Mouse (Mus musculus): ENCODE results near the gene Hbb-bh1.
"Not testable (repeated sequence)": the region's sequence is repeated elsewhere in the genome, so short reads cannot be mapped to it uniquely, and the experiment has no call there.

The Hbb-bh1 gene

GRCm38 (mm10) chr7:103843034-103843433, at the start of gene Hbb-bh1:
TSS of gene Hbb-bh1 (minus strand) at chr7:103843164.
- DNase-seq (ENCODE audit: extremely low read depth, low read depth, low spot score): no peak

GRCm38 (mm10) chr7:103886152-103886551, 43.2 kb upstream of the Hbb-bh1 start, which contains the start of gene Olfr66:
TSS of gene Olfr66 (minus strand) at chr7:103886252.
- DNase-seq (ENCODE audit: extremely low read depth, low read depth, low spot score): no peak

- DNase-seq (ENCODE audit: extremely low read depth, low read depth, low spot score): no peak
Measured at GRCm38 (mm10) chr7:103877093-103877492, 34.1 kb upstream of the Hbb-bh1 start.

GRCm38 (mm10) chr7:103874451-103874850, 31.5 kb upstream of the Hbb-bh1 start:
- DNase-seq (ENCODE audit: extremely low read depth, low read depth, low spot score): no peak

GRCm38 (mm10) chr7:103873064-103873463, 30.1 kb upstream of the Hbb-bh1 start:
- no peak for DNase-seq (ENCODE audit: extremely low read depth, low read depth, low spot score)

DNA sequence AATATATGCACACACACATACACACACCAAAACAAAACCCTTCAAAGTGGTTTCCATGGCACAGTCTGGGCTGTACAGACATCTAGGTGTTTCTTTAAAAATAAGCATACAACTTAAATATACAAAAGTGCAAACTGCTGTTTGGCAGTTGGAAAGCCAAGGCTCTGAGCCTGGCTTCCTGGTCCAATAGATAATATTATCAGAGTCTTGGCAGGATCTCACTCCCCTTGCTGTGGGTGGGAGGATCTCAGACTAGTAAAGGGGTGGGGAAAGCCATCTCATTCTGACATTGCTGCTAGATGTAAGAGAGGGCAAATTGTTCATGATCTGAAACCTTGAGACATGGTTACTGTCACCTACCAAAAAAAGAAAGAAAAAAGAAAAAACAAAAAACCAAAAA, 27.7 kb upstream of the Hbb-bh1 start:
- no peak for DNase-seq (ENCODE audit: extremely low read depth, low read depth, low spot score)

GRCm38 (mm10) chr7:103865716-103866115, 22.8 kb upstream of the Hbb-bh1 start:
- DNase-seq (ENCODE audit: extremely low read depth, low read depth, low spot score): no peak

- DNase-seq (ENCODE audit: extremely low read depth, low read depth, low spot score): no peak
Measured at GRCm38 (mm10) chr7:103861531-103861930, 18.6 kb upstream of the Hbb-bh1 start.

- DNase-seq (ENCODE audit: extremely low read depth, low read depth, low spot score): no peak
Measured at GRCm38 (mm10) chr7:103860855-103861254, 17.9 kb upstream of the Hbb-bh1 start.

DNA sequence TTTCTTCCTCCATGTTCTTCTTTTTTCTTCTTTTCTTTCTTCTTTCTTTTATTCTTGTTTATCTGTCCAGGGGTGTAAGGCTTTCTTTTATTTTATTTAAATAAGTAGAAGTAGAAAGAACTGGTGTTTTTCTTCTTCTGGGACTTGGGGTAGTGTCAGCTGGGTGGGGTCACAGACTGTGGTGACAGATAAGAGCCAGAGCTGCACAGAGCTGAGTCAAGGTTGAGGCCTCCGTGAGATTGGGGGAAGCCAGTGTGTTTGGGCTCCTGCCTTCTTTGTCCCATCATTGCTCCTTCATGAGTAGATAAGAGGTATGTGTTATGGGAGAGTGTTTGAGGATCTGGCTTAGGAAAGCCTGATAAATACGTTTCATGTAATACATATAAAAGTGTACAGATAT, 16.1 kb upstream of the Hbb-bh1 start:
- no peak for DNase-seq (ENCODE audit: extremely low read depth, low read depth, low spot score)

- no peak for DNase-seq (ENCODE audit: extremely low read depth, low read depth, low spot score)
Measured at GRCm38 (mm10) chr7:103854669-103855068, 11.7 kb upstream of the Hbb-bh1 start.

DNA sequence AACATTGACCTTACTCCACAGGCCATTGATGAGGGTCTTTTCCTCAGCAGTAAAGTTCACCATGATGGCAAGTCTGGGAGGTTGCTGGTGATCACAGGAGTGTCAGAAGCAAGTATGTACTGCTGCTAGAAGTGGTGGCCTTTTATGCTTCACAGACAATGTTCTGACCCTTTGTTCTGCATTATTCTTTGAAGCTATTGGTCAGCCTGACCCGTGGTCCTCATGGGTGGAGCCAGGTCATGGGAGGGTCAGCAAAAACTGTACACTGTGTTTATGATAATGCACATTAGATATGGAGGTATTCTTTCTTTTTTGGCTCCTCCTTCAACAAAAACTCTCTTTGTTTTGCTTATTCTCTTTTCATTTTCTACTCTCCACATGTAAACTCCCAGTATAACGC, 10.1 kb upstream of the Hbb-bh1 start, which contains the start of gene Hbb-y:
Gene Hbb-y, minus strand, starts transcription at position 127 of the 400 bp plus-strand sequence.
- DNase-seq (ENCODE audit: extremely low read depth, low read depth, low spot score): no peak

- no peak for DNase-seq (ENCODE audit: extremely low read depth, low read depth, low spot score)
Measured at GRCm38 (mm10) chr7:103844525-103845325, 1.8 kb upstream of the Hbb-bh1 start.

GRCm38 (mm10) chr7:103840268-103840667, 2.7 kb downstream of the Hbb-bh1 start, which contains the start of gene Hbb-bh2:
TSS of gene Hbb-bh2 (minus strand) at chr7:103840520.
- no peak for DNase-seq (ENCODE audit: extremely low read depth, low read depth, low spot score)

GRCm38 (mm10) chr7:103827808-103828207, 15.2 kb downstream of the Hbb-bh1 start, which contains the start of gene Hbb-bs:
TSS of gene Hbb-bs (minus strand) at chr7:103828096.
- no peak for DNase-seq (ENCODE audit: extremely low read depth, low read depth, low spot score)

- DNase-seq (ENCODE audit: extremely low read depth, low read depth, low spot score): not testable (repeated sequence)
Measured at GRCm38 (mm10) chr7:103827139-103827538, 15.8 kb downstream of the Hbb-bh1 start.

GRCm38 (mm10) chr7:103826255-103826887, 16.6 kb downstream of the Hbb-bh1 start:
- DNase-seq (ENCODE audit: extremely low read depth, low read depth, low spot score): no peak

- DNase-seq (ENCODE audit: extremely low read depth, low read depth, low spot score): no peak
Measured at GRCm38 (mm10) chr7:103825536-103826254, 17.3 kb downstream of the Hbb-bh1 start.

GRCm38 (mm10) chr7:103824597-103824996, 18.4 kb downstream of the Hbb-bh1 start:
- no peak for DNase-seq (ENCODE audit: extremely low read depth, low read depth, low spot score)

DNA sequence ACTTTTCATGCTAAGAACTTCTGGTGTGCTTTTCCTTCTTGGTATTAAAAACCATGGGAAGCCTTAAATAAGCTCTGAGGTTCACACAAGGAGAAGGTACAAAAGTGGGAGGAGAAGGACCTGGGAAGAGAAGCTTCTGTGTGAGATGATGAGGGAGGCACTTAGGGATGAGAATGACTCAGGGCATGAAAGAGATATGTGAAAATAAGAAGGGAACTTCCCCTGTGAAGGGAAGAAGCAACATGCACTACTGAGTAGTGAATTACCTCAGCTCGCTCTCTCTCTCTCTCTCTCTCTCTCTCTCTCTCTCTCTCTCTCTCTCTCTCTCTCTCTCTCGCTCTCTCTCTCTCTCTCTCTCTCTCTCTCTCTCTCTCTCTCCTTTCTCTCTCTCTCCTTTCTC, 27.9 kb downstream of the Hbb-bh1 start:
- not testable (repeated sequence) for DNase-seq (ENCODE audit: extremely low read depth, low read depth, low spot score)

- DNase-seq (ENCODE audit: extremely low read depth, low read depth, low spot score): no peak
Measured at GRCm38 (mm10) chr7:103813766-103814165, 29.2 kb downstream of the Hbb-bh1 start, which contains the start of gene Hbb-bt. TSS of gene Hbb-bt (minus strand) at chr7:103813996.
